Mouse (Mus musculus): Measurements from ENCODE around the gene Ccm2.
"Not testable (repeated sequence)": the region's sequence is repeated elsewhere in the genome, so short reads cannot be mapped to it uniquely, and the experiment has no call there.

Gene Ccm2

DNA sequence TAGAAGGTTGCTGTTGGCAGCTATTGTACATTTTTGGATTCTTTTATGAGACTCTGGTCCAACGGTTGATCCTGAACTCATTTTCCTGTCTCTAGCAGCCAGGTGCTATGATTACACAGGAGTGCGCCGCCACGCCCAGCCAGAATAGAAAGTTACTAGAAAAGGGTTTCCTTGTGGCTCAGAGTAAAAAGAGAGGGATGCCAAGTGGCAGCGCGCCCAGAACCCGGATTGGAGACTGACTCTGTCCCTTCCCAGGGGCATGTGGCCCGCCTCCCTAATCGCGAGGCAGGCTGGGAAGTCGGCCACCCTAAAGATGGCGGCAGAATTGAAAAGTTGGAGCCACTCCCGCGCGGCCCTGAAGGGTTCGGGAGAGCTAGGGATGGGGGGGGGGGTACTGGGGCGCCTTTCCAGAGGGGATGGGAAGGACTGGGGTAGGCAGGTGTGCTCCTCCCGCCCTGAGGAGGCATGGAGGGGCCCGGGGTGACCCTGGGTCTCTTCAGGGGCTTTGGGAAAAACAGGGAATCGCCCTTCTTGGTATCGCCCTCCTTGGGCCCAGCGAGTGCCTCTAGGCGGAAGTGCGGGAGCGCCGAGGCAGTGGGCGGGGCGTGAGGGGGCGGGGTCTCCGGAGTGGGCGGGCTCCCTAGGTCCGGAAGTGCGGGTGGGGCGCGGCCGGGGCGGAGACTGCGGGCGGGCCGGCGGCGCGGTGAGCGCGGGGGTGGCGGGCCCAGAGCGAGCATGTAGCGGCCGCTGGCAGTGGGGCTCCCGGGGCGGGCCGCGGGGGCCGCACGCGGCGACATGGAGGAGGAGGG, at the start of gene Ccm2:
TSS of gene Ccm2 (plus strand) at position 683 of the 809 bp plus-strand sequence.
- DNase-seq, result peak; percentile 97

DNA sequence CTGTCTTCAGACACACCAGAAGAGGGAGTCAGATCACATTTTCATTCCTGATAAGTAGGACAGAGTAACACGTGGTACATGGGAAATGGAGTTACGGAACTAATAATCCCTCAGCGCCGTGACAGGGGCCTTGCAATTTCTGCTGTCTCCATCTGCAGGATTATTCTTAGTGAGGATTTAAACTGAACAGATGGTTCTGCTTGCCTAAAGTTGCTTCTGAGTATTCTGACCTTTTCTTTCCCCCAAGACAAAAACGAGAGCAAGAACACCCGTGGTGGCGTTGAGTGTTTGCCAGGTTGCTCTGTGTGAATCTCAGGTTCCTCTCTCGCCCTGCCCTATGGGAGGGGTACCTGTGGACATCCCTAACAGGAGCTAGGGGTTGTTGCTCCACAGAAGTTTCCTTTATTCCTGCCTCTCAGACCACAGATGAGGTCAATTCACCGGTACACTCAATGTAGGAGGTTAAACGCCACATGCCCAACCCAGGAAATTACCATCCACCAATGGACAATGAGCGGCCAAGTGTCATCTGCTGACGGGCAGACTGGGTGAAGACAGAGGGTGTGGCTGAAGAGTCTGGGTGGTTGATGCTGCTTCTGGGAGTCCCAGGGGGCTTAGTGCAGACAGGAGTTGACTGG, 49.3 kb upstream of the Ccm2 start:
- DNase-seq, result peak; percentile 74

DNA sequence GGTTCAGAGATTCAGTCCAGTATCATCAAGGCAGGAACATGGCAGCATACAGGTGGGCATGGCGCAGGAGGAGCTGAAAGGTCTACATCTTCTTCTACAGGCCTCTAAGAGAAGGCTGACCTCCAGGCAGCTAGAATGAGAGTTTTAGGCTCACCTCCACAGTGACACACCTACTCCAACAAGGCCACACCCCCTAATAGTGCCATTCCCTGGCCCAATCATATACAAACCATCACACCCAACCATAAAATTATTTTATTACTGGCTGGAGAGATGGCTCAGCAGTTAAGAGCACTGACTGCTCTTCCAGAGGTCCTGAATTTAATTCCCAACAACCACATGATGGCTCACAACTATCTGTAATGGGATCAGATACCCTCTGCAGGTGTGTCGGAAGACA, 44.2 kb upstream of the Ccm2 start:
- no peak for DNase-seq

GRCm38 (mm10) chr11:6504226-6504625, 42.5 kb upstream of the Ccm2 start:
- DNase-seq, result peak; percentile 88

DNA sequence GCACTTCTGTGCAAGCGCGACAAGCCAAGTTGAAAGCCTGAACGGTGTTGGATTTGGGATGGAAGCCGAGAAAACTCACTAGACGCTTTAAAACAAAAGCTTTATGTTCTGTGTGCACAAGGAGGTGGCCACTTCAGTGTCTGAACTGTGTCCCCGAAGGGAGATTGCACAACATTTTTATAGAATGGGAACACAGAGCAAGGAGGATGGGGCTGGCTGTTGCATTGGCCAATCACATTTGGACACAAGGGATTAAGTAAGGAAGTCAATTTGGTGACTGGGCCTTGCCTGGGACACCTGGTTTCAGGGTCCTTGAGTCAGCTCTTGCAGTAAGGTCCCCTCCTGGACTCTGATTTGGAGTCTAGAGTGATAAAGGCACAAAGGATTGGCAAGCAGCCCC, 42.0 kb upstream of the Ccm2 start:
- DNase-seq, result no peak

GRCm38 (mm10) chr11:6506516-6506915, 40.2 kb upstream of the Ccm2 start:
- no peak for DNase-seq

GRCm38 (mm10) chr11:6508269-6508876, 38.3 kb upstream of the Ccm2 start:
- no peak for DNase-seq

GRCm38 (mm10) chr11:6514837-6515236, 31.9 kb upstream of the Ccm2 start:
- no peak for DNase-seq

GRCm38 (mm10) chr11:6519491-6520033, 27.1 kb upstream of the Ccm2 start:
- DNase-seq, result no peak

- no peak for DNase-seq
Observed at GRCm38 (mm10) chr11:6520507-6521173, 26.0 kb upstream of the Ccm2 start, which contains the start of gene Myo1g. Gene Myo1g (minus strand): TSS chr11:6520965.

- DNase-seq, result no peak
Observed at GRCm38 (mm10) chr11:6522782-6523525, 23.7 kb upstream of the Ccm2 start.

DNA sequence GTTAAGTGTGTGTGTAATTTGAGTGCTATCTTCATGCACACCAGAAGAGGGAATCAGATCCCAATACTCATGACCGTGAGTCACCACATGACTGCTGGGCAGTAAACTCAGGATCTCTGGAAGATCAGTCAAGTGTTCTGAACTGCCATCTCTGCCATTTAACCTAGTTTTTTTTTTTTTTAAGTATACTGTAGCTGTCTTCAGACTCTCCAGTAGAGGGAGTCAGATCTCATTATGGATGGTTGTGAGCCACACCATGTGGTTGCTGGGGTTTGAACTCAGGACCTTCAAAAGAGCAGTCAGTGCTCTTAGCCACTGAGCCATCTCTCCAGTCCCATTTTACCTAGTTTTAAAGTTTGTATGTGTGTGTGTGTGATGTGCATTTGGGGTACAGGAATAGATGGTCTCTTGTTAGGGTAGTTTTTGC, 23.0 kb upstream of the Ccm2 start:
- no peak for DNase-seq

GRCm38 (mm10) chr11:6524165-6524879, 22.4 kb upstream of the Ccm2 start:
- DNase-seq, result no peak

- DNase-seq, result no peak
Observed at GRCm38 (mm10) chr11:6524880-6525238, 21.8 kb upstream of the Ccm2 start.

GRCm38 (mm10) chr11:6525241-6525640, 21.4 kb upstream of the Ccm2 start:
- DNase-seq, result no peak

- DNase-seq, result not testable (repeated sequence)
Observed at GRCm38 (mm10) chr11:6526526-6527255, 20.0 kb upstream of the Ccm2 start.

DNA sequence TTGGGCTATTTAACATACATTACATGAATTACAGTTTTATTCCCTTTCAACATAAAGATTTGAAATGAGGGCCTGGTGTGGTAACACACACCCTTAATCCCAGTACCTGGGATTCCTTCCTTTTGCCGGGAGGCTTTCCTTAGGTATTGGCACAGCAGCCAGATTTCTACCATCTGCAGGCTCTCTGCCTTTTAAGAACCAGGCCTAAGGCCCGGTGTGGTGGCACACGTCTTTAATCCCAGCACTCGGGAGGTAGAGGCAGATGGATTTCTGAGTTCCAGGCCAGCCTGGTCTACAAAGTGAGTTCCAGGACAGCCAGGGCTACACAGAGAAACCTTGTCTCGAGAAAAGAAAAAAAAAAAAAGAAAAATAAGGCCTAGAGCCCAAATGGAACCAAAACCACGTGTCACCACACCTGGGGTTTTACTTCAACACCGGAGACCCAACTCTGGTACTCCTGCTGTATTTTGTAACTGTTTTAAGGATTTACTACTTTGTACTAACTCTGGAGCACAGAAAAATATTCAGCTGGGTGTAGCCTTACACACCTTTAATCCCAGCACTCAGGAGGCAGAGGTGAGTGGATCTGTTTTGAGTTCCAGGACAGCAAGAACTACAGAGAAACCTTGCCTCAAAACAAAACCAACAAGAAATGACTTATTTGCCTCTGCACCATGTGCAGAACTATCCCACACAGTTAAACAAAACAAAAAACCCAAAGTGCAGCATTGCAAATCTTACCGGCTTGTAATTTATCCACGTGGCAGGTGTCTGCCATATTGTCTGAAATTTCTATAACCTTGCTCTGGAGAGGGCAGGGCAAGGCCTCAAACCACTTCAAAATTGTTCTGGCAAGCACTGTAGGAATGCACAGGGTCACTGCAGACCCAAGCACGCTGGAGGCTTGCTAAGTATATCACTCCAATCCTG, 19.2 kb upstream of the Ccm2 start:
- DNase-seq, result no peak

- DNase-seq, result peak; percentile 98
Observed at GRCm38 (mm10) chr11:6528186-6529006, 18.3 kb upstream of the Ccm2 start.

GRCm38 (mm10) chr11:6529961-6530360, 16.7 kb upstream of the Ccm2 start:
- no peak for DNase-seq

Data from cerebellum, adult 9-10 months (tissue).